26 mouse cellular contexts compared by ENCODE assay signal in genomic region chr5:74319551-74319950, GRCm38 (mm10).
DNase-seq lines count a peak whose midpoint lies in the region; ATAC-seq and TF ChIP-seq lines count a peak whose summit lies in the region.
"Had no signal": no experiment of that assay in that cellular context is flagged by ENCODE, and none has a peak within 500 bp of the region (broad histone marks: within the 10 kb centered on the region; RNA-seq: fewer than 3 reads in every experiment).

No protein-coding gene starts in this region.

- no peak for TF ChIP-seq EP300 in liver, postnatal 0 days (IDR thresholded peaks at IDR 0.05; ENCODE audit: low read depth)
- no peak for TF ChIP-seq EP300 in liver, embryonic 14.5 days (IDR thresholded peaks at IDR 0.05; ENCODE audit: low read depth)

- no peaks in the 10 kb centered on the region for H3K36me3 ChIP-seq in liver, embryonic 11.5 days (ENCODE audit: control insufficient read depth, insufficient read depth, low read length)
- no peaks in the 10 kb centered on the region for H3K36me3 ChIP-seq in liver, postnatal 0 days (replicated peaks; ENCODE audit: insufficient read depth, low read length)
- no peaks in the 10 kb centered on the region for H3K36me3 ChIP-seq in liver, embryonic 14.5 days (replicated peaks; ENCODE audit: control insufficient read depth, insufficient read depth, low read depth)
- H3K36me3 ChIP-seq: embryonic facial prominence, embryonic 10.5 days; embryonic facial prominence, embryonic 12.5 days; forebrain, embryonic 15.5 days; G1E had no signal

- H3K27me3 ChIP-seq in liver, embryonic 11.5 days (replicated peaks; ENCODE audit: control insufficient read depth, insufficient read depth, low read length), result no peaks in the 10 kb centered on the region
- H3K27me3 ChIP-seq in liver, postnatal 0 days (ENCODE audit: insufficient read depth, low read length), result no peaks in the 10 kb centered on the region
- no peaks in the 10 kb centered on the region for H3K27me3 ChIP-seq in liver, embryonic 14.5 days (ENCODE audit: control insufficient read depth, insufficient read depth, low read length)
- H3K27me3 ChIP-seq: CH12.LX; embryonic facial prominence, embryonic 12.5 days; forebrain, embryonic 13.5 days; forebrain, embryonic 15.5 days; Patski had no signal

- no peak overlapping the region for H3K4me2 ChIP-seq in liver, embryonic 11.5 days
- H3K4me2 ChIP-seq in liver, postnatal 0 days (ENCODE audit: low read depth, low read length), result no peak overlapping the region
- no peak overlapping the region for H3K4me2 ChIP-seq in liver, embryonic 14.5 days (ENCODE audit: low read depth)
- H3K4me2 ChIP-seq: embryonic facial prominence, embryonic 12.5 days; forebrain, embryonic 13.5 days; forebrain, embryonic 15.5 days had no signal

- DNase-seq in liver, embryonic 11.5 days (ENCODE audit: low spot score), result no peak
- DNase-seq in liver, postnatal 0 days, result no peak
- DNase-seq in c-Kit-negative CD71-positive TER-119-positive erythroid progenitor cells, embryonic 14.5 days (ENCODE audit: low read depth, low spot score), result peak; percentile 28
- DNase-seq in c-Kit-positive CD71-positive TER-119-positive erythroid progenitor cells, embryonic 14.5 days (ENCODE audit: low spot score), result peak; percentile 70
- peak; percentile 36 to 55 (median 47) for DNase-seq in liver, embryonic 14.5 days (ENCODE audit: low read depth in 3 of 3, low spot score in 3 of 3)
- DNase-seq in thymus, postnatal 25 days, result no peak
- DNase-seq in testis, postnatal 10 days (ENCODE audit: low spot score), result no peak
- DNase-seq: adrenal gland, adult 8-10 months; adrenal gland, postnatal 14 days; adrenal gland, postnatal 36 days; B cell, adult 2 months; cerebellum, adult 11 months; cerebellum, adult 18-20 months; cerebellum, adult 8-10 months; cerebellum, postnatal 10 days; cerebellum, postnatal 25 days; forebrain, postnatal 0 days had no signal

- peak; percentile 47; the same call in 1 of the 2 replicates for ATAC-seq in liver, embryonic 11.5 days (replicated peaks; ENCODE audit: low FRiP score)
- ATAC-seq in liver, postnatal 0 days, result no peak
- peak; percentile 45; the same call in 1 of the 2 replicates for ATAC-seq in liver, embryonic 14.5 days (ENCODE audit: insufficient read depth)
- ATAC-seq: activated CD4-positive, CD25-positive, alpha-beta regulatory T cell, adult 4 months; CD4-positive, CD25-positive, alpha-beta regulatory T cell, adult 4 months; forebrain, embryonic 13.5 days; forebrain, embryonic 15.5 days; forebrain, postnatal 0 days; Patski had no signal

- no peak overlapping the region for H3K4me3 ChIP-seq in liver, embryonic 11.5 days (ENCODE audit: low read depth, low read length)
- no peak overlapping the region for H3K4me3 ChIP-seq in liver, postnatal 0 days (ENCODE audit: low read depth, low read length)
- H3K4me3 ChIP-seq in liver, embryonic 14.5 days (ENCODE audit: insufficient read depth in 1 of 2, low read depth in 2 of 2, low read length in 2 of 2), result no peak overlapping the region
- H3K4me3 ChIP-seq: embryonic facial prominence, embryonic 10.5 days; embryonic facial prominence, embryonic 12.5 days; forebrain, embryonic 13.5 days; forebrain, embryonic 15.5 days had no signal

- no peak overlapping the region for H3K27ac ChIP-seq in liver, embryonic 11.5 days (ENCODE audit: low read depth, low read length)
- H3K27ac ChIP-seq in liver, postnatal 0 days (ENCODE audit: low read depth), result no peak overlapping the region
- H3K27ac ChIP-seq in liver, embryonic 14.5 days, result no peak overlapping the region
- H3K27ac ChIP-seq: embryonic facial prominence, embryonic 10.5 days; embryonic facial prominence, embryonic 12.5 days; forebrain, embryonic 13.5 days; forebrain, embryonic 15.5 days had no signal

- no peak for TF ChIP-seq CTCF in liver, postnatal 0 days (IDR thresholded peaks at IDR 0.05; ENCODE audit: low read depth)
- no peak for TF ChIP-seq CTCF in liver, embryonic 14.5 days (IDR thresholded peaks at IDR 0.05; ENCODE audit: low read depth)

- H3K9me3 ChIP-seq in liver, embryonic 11.5 days (ENCODE audit: control insufficient read depth, low read length), result no peaks in the 10 kb centered on the region
- no peaks in the 10 kb centered on the region for H3K9me3 ChIP-seq in liver, postnatal 0 days (ENCODE audit: low read length)
- no peaks in the 10 kb centered on the region for H3K9me3 ChIP-seq in liver, embryonic 14.5 days (ENCODE audit: control insufficient read depth, low read length)
- H3K9me3 ChIP-seq: embryonic facial prominence, embryonic 10.5 days; embryonic facial prominence, embryonic 12.5 days; forebrain, embryonic 13.5 days; forebrain, embryonic 15.5 days; G1E had no signal

- H3K9ac ChIP-seq in liver, embryonic 11.5 days (ENCODE audit: low read depth, low read length), result no peak overlapping the region
- H3K9ac ChIP-seq in liver, postnatal 0 days (replicated peaks), result no peak overlapping the region
- no peak overlapping the region for H3K9ac ChIP-seq in liver, embryonic 14.5 days (replicated peaks)
- H3K9ac ChIP-seq: embryonic facial prominence, embryonic 12.5 days; forebrain, embryonic 13.5 days; forebrain, embryonic 15.5 days; forebrain, postnatal 0 days had no signal

- H3K4me1 ChIP-seq in liver, embryonic 11.5 days (replicated peaks; ENCODE audit: control insufficient read depth, insufficient read depth, low read length), result peaks cover 17% of the 10 kb centered on the region
- H3K4me1 ChIP-seq in liver, postnatal 0 days (ENCODE audit: insufficient read depth), result peaks cover 5% of the 10 kb centered on the region; the same call in 1 of the 2 replicates
- peaks cover 27 to 42% of the 10 kb centered on the region in 2 experiments for H3K4me1 ChIP-seq in liver, embryonic 14.5 days (replicated peaks; ENCODE audit: control insufficient read depth in 2 of 2, insufficient read depth in 2 of 2, low read length in 1 of 2)
- H3K4me1 ChIP-seq: forebrain, embryonic 15.5 days had no signal

- 64% methylated on average over 2 of the region's 2 CpGs for WGBS in liver, embryonic 11.5 days
- WGBS in liver, postnatal 0 days (ENCODE audit: insufficient replicate concordance), result 71% methylated on average over 2 of the region's 2 CpGs
- WGBS in liver, embryonic 14.5 days (ENCODE audit: insufficient replicate concordance), result 57% methylated on average over 2 of the region's 2 CpGs

Comparison
In these comparisons a context has a peak if more than half of its experiments do, and no peak if none do; other contexts are left out.
1. DNase-seq: peak in c-Kit-negative CD71-positive TER-119-positive erythroid progenitor cells, embryonic 14.5 days (single experiment), c-Kit-positive CD71-positive TER-119-positive erythroid progenitor cells, embryonic 14.5 days (single experiment) and liver, embryonic 14.5 days (3 of 3); none in liver, embryonic 11.5 days (single experiment), liver, postnatal 0 days (single experiment), thymus, postnatal 25 days (single experiment) and testis, postnatal 10 days (single experiment).